Mouse (Mus musculus): ENCODE results near the gene Slc5a2. TPM values are rescaled to one million over a fixed set of nuclear protein-coding genes. Genes with fewer than 3 reads are reported as not detected.

Slc5a2 gene
- polyA plus RNA-seq (2017; shearing (Covaris generic)), result 0.31 TPM

DNA sequence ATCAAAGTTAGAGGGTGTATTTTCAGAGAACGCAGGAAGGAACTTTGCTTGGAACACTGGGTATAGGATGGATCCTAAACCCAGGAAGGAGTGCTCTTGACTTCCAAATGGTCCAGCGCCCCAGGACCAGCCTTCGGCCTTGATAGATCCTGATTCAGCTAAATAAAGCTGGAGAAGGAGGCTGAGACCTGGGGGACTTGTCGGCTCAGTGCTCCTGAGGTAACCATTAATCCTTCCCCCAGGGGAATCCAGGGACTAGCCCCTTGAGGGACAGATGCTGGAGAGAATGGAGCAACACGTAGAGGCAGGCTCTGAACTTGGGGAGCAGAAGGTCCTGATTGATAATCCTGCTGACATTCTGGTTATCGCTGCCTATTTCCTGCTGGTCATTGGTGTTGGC lies at the start of gene Slc5a2:
Gene Slc5a2, plus strand, starts transcription at position 247 of the 400 bp plus-strand sequence.

DNA sequence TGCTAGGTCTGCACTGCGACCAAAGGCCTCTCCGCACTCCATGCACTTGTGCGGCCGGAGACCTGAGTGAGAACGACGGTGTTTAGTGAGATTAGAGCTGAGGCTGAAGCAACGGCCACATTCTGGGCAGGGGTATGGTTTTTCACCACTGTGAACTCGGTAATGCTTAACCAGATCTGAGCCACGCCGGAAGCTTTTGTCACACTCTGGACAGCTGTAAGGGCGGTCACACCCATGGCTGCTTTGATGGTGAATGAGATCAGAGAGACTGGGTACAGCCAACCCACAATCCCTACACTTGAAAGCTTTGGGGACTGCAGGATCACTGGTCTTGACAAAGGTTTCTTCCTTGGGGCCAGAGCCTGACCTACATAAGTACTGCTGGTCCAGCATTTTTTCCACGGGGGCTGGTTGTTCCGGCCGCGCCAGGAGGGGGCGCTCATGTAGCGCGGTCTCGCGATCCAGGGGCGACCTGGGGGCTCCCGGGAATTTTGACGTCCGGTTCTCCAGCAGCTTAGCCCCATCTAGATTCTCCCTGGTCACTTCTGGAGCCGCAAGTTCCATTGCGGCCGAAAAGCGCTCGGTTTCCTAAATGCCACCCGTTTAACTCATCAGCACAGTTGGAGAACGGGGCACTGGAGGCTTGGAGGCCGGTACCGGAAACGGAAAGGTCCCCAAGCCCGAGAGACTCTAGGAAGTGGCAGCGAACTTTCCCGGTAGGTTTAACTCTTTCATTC lies 28.4 kb upstream of the Slc5a2 start, which contains the start of gene Armc5:
Gene Armc5, plus strand, starts transcription at position 487 of the 737 bp plus-strand sequence.

GRCm38 (mm10) chr7:128237927-128238778 lies 27.3 kb upstream of the Slc5a2 start, which contains the start of gene 9130023H24Rik:
Gene 9130023H24Rik (minus strand): TSS chr7:128238031.

GRCm38 (mm10) chr7:128246496-128247391 lies 18.7 kb upstream of the Slc5a2 start, which contains the start of gene Tgfb1i1:
Gene Tgfb1i1 (plus strand): TSS chr7:128246812.

GRCm38 (mm10) chr7:128297617-128298480 lies 32.4 kb downstream of the Slc5a2 start, which contains the start of gene BC017158:
Gene BC017158 (minus strand): TSS chr7:128298170.

Other genes starting within 250 kb of the Slc5a2 start
- gene Itgam, start 203.0 kb upstream of the Slc5a2 start, polyA plus RNA-seq (2017; shearing (Covaris generic)), result 1.3 TPM
- gene Gm49368, start 203.0 kb upstream of the Slc5a2 start, polyA plus RNA-seq (2017; shearing (Covaris generic)), result not detected
- gene Itgax, start 136.1 kb upstream of the Slc5a2 start, polyA plus RNA-seq (2017; shearing (Covaris generic)), result 0.87 TPM
- gene Itgad, start 111.3 kb upstream of the Slc5a2 start, polyA plus RNA-seq (2017; shearing (Covaris generic)), result 2.4 TPM
- not detected for gene Cox6a2, start 59.3 kb upstream of the Slc5a2 start, polyA plus RNA-seq (2017; shearing (Covaris generic))
- gene Armc5, start 28.3 kb upstream of the Slc5a2 start, polyA plus RNA-seq (2017; shearing (Covaris generic)), result 10.2 TPM
- 2.4 TPM for gene 9130023H24Rik, start 27.6 kb upstream of the Slc5a2 start, polyA plus RNA-seq (2017; shearing (Covaris generic))
- gene Tgfb1i1, start 18.8 kb upstream of the Slc5a2 start, polyA plus RNA-seq (2017; shearing (Covaris generic)), result 0.97 TPM
- gene BC017158, start 32.5 kb downstream of the Slc5a2 start, polyA plus RNA-seq (2017; shearing (Covaris generic)), result 16.7 TPM
- gene Rgs10, start 153.1 kb downstream of the Slc5a2 start, polyA plus RNA-seq (2017; shearing (Covaris generic)), result 386 TPM
- gene Tial1, start 196.1 kb downstream of the Slc5a2 start, polyA plus RNA-seq (2017; shearing (Covaris generic)), result 50.3 TPM